Mouse (Mus musculus): ENCODE data around the gene Zfp944. TPM values are rescaled to one million over a fixed set of nuclear protein-coding genes. Genes with fewer than 3 reads are reported as not detected.
"Not testable (repeated sequence)": the region's sequence is repeated elsewhere in the genome, so short reads cannot be mapped to it uniquely, and the experiment has no call there.

Zfp944 gene
- polyA plus RNA-seq (2012; rRNA removed) = 1.1 and 2.0 TPM in 2 replicates

DNA sequence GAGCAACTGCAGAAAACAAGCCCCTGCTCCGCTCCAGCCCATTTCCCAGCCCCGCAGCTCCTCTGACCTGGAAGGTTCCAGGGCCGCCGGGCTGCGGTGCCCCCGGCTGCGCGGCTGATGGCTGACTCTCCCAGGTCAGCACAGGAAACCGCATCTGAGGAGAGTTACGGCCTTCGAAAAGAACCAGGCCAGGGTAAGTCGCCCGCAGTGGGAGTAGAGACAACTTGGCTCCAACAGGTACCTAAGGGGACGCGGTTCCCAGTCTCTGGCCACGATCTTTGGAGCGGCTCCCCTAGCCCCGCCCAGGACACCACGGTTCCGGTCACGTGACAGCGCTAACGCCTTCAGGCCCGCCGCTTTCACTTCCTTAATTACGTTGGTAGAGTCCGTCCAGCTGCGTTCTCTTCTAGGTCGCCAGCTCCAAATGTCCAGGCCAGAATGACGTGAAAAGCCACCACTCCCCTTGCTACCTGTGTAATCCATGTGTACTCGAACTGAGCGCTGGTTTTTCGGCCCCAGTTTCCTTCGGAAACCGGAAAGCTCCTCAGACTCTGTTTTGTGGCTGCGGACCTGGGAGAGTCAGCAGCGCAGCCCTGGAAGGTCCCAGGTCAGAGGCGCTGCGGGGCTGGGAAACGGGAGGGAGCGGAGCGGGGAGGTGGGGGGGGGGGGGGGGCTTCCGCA is at the start of gene Zfp944, which contains the start of gene Zfp758:
Gene Zfp944 (minus strand): TSS at position 300 of the 681 bp plus-strand sequence.
Gene Zfp758 (plus strand): TSS at position 353 of the 681 bp plus-strand sequence.
- WGBS = 2% methylated on average over 33 of the region's 43 CpGs
- H3K27me3 ChIP-seq (ENCODE audit: control insufficient read depth, insufficient read depth, low read length); H3K36me3 ChIP-seq (ENCODE audit: control insufficient read depth, insufficient read depth, low read length); H3K4me1 ChIP-seq (ENCODE audit: control insufficient read depth, insufficient read depth, insufficient read length, low read length): not testable (repeated sequence)
- Histone ChIP-seq H3K4me3 (ENCODE audit: low read depth, low read length) (peak within 1 kb of the TSS; percentile 100), H3K27ac (ENCODE audit: insufficient read depth, low read depth, low read length) (peak within 1 kb of the TSS; percentile 96)

- TF ChIP-seq POLR2A (IDR thresholded peaks at IDR 0.05; ENCODE audit: low read depth, low read length) (no peak), CTCF (IDR thresholded peaks at IDR 0.05; ENCODE audit: extremely low read depth, insufficient read length, insufficient replicate concordance, low read depth, low read length) (no peak)
- no peaks in the 10 kb centered on the region for H3K36me3 ChIP-seq (ENCODE audit: control insufficient read depth, insufficient read depth, low read length)
- H3K27ac ChIP-seq (ENCODE audit: insufficient read depth, low read depth, low read length) = no peak overlapping the region
- H3K4me3 ChIP-seq (ENCODE audit: low read depth, low read length) = no peak overlapping the region
- no peaks in the 10 kb centered on the region for H3K4me1 ChIP-seq (ENCODE audit: control insufficient read depth, insufficient read depth, insufficient read length, low read length)
- H3K27me3 ChIP-seq (ENCODE audit: control insufficient read depth, insufficient read depth, low read length) = no peaks in the 10 kb centered on the region
- WGBS = 65% methylated on average over 2 of the region's 2 CpGs
Observed at GRCm38 (mm10) chr17:22410756-22411155, 49.6 kb upstream of the Zfp944 start.

DNA sequence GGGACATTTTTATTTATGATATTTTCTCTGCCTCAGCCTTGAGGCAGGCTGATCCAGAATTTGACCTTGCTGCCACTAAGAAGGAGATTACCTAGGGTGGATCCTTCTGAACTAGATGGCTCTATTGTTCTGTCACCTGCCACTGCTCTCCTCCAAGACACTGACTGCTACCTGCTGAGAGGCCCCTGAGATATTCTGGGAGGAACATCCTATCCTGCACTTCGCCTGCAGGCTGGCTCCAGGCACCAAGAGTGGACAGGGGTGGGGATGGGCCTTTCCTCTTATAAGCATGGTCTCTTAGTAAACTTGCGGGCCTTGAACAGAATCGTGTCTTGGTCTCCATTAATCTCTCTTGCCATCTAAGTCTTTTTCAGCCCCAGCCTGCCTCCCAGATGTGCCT is 2.7 kb upstream of the Zfp944 start:
- H3K27ac ChIP-seq (ENCODE audit: insufficient read depth, low read depth, low read length) = no peak overlapping the region
- TF ChIP-seq CTCF (IDR thresholded peaks at IDR 0.05; ENCODE audit: extremely low read depth, insufficient read length, insufficient replicate concordance, low read depth, low read length) (no peak), POLR2A (IDR thresholded peaks at IDR 0.05; ENCODE audit: low read depth, low read length) (no peak)
- peaks cover 5% of the 10 kb centered on the region; the same call in 1 of the 2 replicates for H3K4me1 ChIP-seq (ENCODE audit: control insufficient read depth, insufficient read depth, insufficient read length, low read length)
- no peak overlapping the region for H3K4me3 ChIP-seq (ENCODE audit: low read depth, low read length)
- H3K36me3 ChIP-seq (ENCODE audit: control insufficient read depth, insufficient read depth, low read length) = peaks cover 2% of the 10 kb centered on the region; the same call in 1 of the 2 replicates
- WGBS = over 99% methylated on average over 3 of the region's 3 CpGs
- H3K27me3 ChIP-seq (ENCODE audit: control insufficient read depth, insufficient read depth, low read length) = no peaks in the 10 kb centered on the region

- 18% methylated on average over 5 of the region's 5 CpGs for WGBS
Observed at GRCm38 (mm10) chr17:22360572-22360971, 628 bp downstream of the Zfp944 start.

DNA sequence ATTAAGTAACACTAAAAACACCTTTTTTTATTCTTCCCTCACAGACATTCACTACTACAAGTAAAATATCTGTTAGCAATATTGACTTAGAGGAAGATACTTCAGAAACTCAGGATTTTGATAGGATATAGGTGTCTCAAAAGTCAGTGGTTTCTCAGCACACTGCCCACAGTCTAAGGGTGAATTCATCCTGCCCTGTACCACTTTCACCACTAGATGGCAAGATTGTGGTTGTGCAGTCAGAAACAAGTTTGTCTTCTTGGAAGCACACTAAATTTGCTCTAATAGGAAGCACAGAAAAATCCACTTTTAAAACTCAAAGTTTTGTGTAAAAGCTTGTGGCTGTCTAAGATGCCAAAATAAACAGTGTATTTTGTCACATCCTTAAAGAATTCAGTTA is 8.4 kb downstream of the Zfp944 start:
- Histone ChIP-seq H3K36me3 (ENCODE audit: control insufficient read depth, insufficient read depth, low read length) (peaks cover 15% of the 10 kb centered on the region), H3K27ac (ENCODE audit: insufficient read depth, low read depth, low read length) (no peak overlapping the region), H3K4me3 (ENCODE audit: low read depth, low read length) (no peak overlapping the region), H3K27me3 (ENCODE audit: control insufficient read depth, insufficient read depth, low read length) (no peaks in the 10 kb centered on the region), H3K4me1 (ENCODE audit: control insufficient read depth, insufficient read depth, insufficient read length, low read length) (no peaks in the 10 kb centered on the region)
- TF ChIP-seq POLR2A (IDR thresholded peaks at IDR 0.05; ENCODE audit: low read depth, low read length) (no peak), CTCF (IDR thresholded peaks at IDR 0.05; ENCODE audit: extremely low read depth, insufficient read length, insufficient replicate concordance, low read depth, low read length) (no peak)

More at GRCm38 (mm10) chr17:22360572-22360971, 628 bp downstream of the Zfp944 start:
- peak overlapping the region; percentile 100 for H3K4me3 ChIP-seq (ENCODE audit: low read depth, low read length)
- peaks cover 5% of the 10 kb centered on the region for H3K36me3 ChIP-seq (ENCODE audit: control insufficient read depth, insufficient read depth, low read length)
- H3K4me1 ChIP-seq (ENCODE audit: control insufficient read depth, insufficient read depth, insufficient read length, low read length) = peaks cover 5% of the 10 kb centered on the region; the same call in 1 of the 2 replicates
- TF ChIP-seq POLR2A (IDR thresholded peaks at IDR 0.05; ENCODE audit: low read depth, low read length) (no peak), CTCF (IDR thresholded peaks at IDR 0.05; ENCODE audit: extremely low read depth, insufficient read length, insufficient replicate concordance, low read depth, low read length) (no peak)
- no peaks in the 10 kb centered on the region for H3K27me3 ChIP-seq (ENCODE audit: control insufficient read depth, insufficient read depth, low read length)
- no peak overlapping the region for H3K27ac ChIP-seq (ENCODE audit: insufficient read depth, low read depth, low read length)

- WGBS = 4% methylated on average over 2 of the region's 2 CpGs
- H3K27ac ChIP-seq (ENCODE audit: insufficient read depth, low read depth, low read length) = peak overlapping the region; percentile 57; the same call in 1 of the 2 replicates
- H3K27me3 ChIP-seq (ENCODE audit: control insufficient read depth, insufficient read depth, low read length); H3K36me3 ChIP-seq (ENCODE audit: control insufficient read depth, insufficient read depth, low read length); H3K4me1 ChIP-seq (ENCODE audit: control insufficient read depth, insufficient read depth, insufficient read length, low read length): not testable (repeated sequence)
- peak overlapping the region; percentile 24; the same call in 1 of the 2 replicates for H3K4me3 ChIP-seq (ENCODE audit: low read depth, low read length)
Observed at GRCm38 (mm10) chr17:22315247-22315646, 46.0 kb downstream of the Zfp944 start.

- H3K27ac ChIP-seq (ENCODE audit: insufficient read depth, low read depth, low read length) = peak within 1 kb of the TSS; percentile 82
- H3K36me3 ChIP-seq (ENCODE audit: control insufficient read depth, insufficient read depth, low read length); H3K4me1 ChIP-seq (ENCODE audit: control insufficient read depth, insufficient read depth, insufficient read length, low read length); H3K27me3 ChIP-seq (ENCODE audit: control insufficient read depth, insufficient read depth, low read length): not testable (repeated sequence)
- peak within 1 kb of the TSS; percentile 85 for H3K4me3 ChIP-seq (ENCODE audit: low read depth, low read length)
- WGBS = under 1% methylated on average over 20 of the region's 20 CpGs
- TF ChIP-seq POLR2A (IDR thresholded peaks at IDR 0.05; ENCODE audit: low read depth, low read length) = peak; percentile 85
Observed at GRCm38 (mm10) chr17:22314730-22315226, 46.4 kb downstream of the Zfp944 start, which contains the start of gene CT030661.1. Gene CT030661.1, minus strand, starts transcription at chr17:22314837.

DNA sequence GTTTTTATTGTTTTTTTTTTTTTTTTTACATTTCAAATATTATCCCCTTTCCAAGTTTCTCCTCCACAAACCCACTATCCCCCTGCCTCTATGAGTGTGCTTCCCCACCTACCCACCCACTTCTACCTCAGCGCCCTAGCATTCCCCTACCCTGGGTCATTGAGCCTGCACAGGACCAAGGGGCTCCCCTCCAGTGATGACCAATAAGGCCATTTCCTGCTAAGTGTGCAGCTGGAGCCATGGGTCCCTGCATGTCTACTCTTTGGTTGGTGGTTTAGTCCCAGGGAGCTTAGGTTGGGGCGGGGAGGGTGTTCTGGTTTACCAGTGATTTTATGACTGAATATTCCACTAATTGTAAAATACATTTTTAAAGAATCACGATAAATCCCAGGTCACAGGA is 47.0 kb downstream of the Zfp944 start:
- not testable (repeated sequence) for H3K36me3 ChIP-seq (ENCODE audit: control insufficient read depth, insufficient read depth, low read length); H3K27me3 ChIP-seq (ENCODE audit: control insufficient read depth, insufficient read depth, low read length); H3K4me1 ChIP-seq (ENCODE audit: control insufficient read depth, insufficient read depth, insufficient read length, low read length)
- Histone ChIP-seq H3K4me3 (ENCODE audit: low read depth, low read length) (peak overlapping the region; percentile 85), H3K27ac (ENCODE audit: insufficient read depth, low read depth, low read length) (peak overlapping the region; percentile 82)
- 0% methylated on average over 3 of the region's 3 CpGs for WGBS

Other genes with a start within 250 kb of the Zfp944 start
- 0.05 TPM in 1 of 2 replicates, not detected in the other for gene Zfp947, start 195.2 kb downstream of the Zfp944 start, polyA plus RNA-seq (2012; rRNA removed)
- gene Zfp994, start 135.8 kb downstream of the Zfp944 start, polyA plus RNA-seq (2012; rRNA removed) = 0.03 and 0.04 TPM in 2 replicates
- 0.09 and 0.18 TPM in 2 replicates for gene CT030661.1, start 46.6 kb downstream of the Zfp944 start, polyA plus RNA-seq (2012; rRNA removed)
- 0.11 and 0.16 TPM in 2 replicates for gene Zfp758, start 53 bp upstream of the Zfp944 start, polyA plus RNA-seq (2012; rRNA removed)
- 1.2 and 2.4 TPM in 2 replicates for gene Zfp946, start 62.8 kb upstream of the Zfp944 start, polyA plus RNA-seq (2012; rRNA removed)
- gene Vmn2r111, start 212.1 kb upstream of the Zfp944 start, polyA plus RNA-seq (2012; rRNA removed) = not detected in 2 replicates
- gene Vmn2r112, start 239.6 kb upstream of the Zfp944 start, polyA plus RNA-seq (2012; rRNA removed) = not detected in 2 replicates